Mouse (Mus musculus): ENCODE measurements at regions not wholly inside any gene's neighbourhood (a gene's known extent, or its start where the extent isn't known, plus 50 kb on each side); places are given as distances from the start of the nearest gene placed in this dataset.

DNA sequence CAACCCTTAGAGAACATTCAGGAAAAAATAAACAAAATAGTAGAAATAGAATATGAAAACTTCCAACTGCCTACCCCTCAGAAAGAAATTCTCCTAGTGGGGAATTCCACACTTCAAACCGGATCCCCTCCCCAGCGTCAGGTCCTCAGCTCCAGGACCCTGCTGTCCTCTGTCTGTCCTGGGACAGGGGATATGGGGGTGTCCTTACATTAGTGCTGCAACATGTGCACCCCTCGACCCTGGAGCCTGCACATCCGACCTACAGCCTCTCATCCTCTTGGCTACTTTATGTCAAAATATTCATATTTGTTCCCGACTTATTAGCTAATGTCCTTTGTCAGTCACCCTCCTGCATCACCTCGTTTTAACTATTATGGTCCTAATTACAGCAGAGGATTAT lies 106.0 kb upstream of the Mrps22 start:
- TF ChIP-seq CTCF (IDR thresholded peaks at IDR 0.05; ENCODE audit: low read depth, low read length) (no peak), POLR2A (IDR thresholded peaks at IDR 0.05; ENCODE audit: extremely low read depth, insufficient read depth, low read length) (no peak)
